Mouse (Mus musculus): ENCODE measurements around the gene Comp.

DNA sequence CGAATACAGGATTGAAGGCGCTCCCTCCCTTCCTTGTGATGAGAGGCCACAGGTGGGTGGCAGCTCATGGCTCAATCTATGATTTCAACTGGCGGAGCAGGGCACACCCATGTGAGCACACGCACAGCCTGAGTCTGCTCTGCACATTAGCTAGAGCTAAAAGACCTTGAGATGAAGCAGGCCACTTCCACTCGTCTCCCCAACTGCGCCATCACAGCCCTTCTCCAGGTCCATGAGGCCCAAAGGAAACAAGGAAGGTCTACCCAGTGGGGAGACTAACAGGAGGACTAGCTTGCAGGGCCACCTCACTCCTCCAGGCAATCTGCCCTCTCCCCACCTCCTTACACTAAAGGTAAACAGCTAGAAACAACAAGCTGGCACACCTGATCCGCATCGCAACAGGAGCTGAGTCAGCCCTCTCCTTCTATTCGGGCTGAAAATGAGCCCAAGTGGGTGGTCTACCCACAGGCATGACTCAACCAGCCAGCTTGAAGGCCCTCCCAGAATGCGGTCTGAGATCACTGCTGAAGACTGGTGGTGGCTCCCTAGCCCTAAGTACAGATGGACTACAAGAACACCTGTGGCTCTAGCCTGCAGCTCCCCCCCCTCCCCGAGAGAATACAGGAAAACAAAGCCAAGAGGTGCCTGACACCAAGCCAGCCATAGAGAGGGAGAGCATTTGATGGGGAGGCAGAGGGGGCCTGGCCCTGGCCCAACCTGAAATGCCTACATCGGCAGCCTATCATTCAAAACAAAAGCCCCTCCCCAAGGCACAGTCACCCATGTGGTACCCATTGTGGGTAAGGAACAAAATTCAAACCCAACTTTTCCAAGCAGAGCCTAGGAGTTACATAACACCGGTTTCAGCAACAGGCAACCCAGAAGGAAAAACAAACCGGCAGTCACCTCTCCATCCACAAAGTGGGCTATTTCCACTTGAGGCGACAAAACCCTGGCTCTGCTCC, 22.0 kb upstream of the Comp start:
- no peak for TF ChIP-seq CTCF (IDR thresholded peaks at IDR 0.05; ENCODE audit: low read depth)
- TF ChIP-seq EP300 (IDR thresholded peaks at IDR 0.05; ENCODE audit: low read depth) = no peak
